Mouse (Mus musculus) frontal cortex, postnatal 14 days (tissue): ENCODE results near the gene Fcgr2b.

Experiments
- DNase-seq, 2 experiments: peaks; one replicate each; pipeline ENCODE4 v3.0.0; 2022; ENCODE audit warnings: low spot score in 2 of 2

The Fcgr2b gene

DNA sequence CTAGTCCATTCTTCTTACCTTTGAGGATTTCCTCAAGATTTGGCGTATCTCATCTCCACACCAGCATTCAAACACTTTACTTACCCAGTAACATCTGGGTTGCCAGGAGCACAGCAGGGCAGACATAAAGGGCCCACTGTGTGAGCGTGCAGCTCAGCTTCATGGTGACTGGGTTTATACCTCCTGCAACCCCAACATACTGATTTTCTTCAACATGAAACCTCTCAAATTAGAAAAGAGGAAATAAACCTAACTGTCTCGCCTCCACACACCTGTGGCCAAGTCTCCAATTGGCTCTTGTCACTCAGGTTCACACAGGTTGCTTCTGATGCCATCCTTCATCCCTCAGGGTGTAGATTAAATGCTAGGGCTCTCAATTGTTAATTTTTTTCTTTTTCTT is 49.0 kb downstream of the Fcgr2b start, which contains the start of gene Fcrla:
Gene Fcrla (minus strand): TSS at position 206 of the 400 bp plus-strand sequence.
- no peak for DNase-seq

DNA sequence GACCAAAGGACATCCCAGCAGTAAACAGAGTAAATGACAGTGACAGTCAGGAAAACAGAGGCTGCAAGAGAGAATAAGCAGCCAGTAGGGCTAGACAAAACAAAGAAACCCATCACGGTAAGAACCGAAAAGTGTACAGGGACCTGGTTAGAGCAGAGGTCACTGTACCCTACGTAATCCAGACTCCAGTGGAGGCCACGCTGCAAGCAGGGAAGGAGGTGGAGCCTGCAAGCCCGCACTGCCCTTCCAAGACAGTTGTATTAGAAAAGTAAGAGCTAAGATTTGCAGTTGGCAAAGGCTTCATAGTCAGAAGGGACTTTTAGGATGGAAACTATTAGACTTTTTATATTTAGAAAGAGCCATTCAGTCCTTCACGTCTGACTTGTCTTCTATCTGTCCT is 49.4 kb downstream of the Fcgr2b start:
- DNase-seq, result no peak

- no peak for DNase-seq
Measured at GRCm38 (mm10) chr1:170924485-170924884, 51.9 kb downstream of the Fcgr2b start.

GRCm38 (mm10) chr1:170919308-170919707 is 57.0 kb downstream of the Fcgr2b start:
- DNase-seq, result no peak

DNA sequence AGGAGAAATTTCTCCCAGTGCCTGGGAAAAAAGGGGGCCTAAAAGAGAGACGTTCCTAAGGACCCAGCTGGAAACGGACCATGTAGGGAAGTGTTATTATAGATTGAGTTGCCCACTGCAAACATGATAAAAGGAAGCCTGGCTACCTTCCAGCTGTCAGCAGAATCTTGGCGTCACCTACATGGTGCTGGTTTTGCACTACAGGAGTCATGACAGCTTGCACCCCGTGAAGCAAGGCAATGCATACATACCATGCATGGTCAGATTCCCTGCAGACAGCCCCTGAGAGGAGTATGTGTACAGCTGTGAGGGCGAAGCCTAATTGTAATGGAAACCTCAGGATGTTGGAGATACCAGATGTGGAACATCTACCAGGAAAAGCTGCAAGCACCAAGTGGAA is 60.7 kb downstream of the Fcgr2b start:
- no peak for DNase-seq

DNA sequence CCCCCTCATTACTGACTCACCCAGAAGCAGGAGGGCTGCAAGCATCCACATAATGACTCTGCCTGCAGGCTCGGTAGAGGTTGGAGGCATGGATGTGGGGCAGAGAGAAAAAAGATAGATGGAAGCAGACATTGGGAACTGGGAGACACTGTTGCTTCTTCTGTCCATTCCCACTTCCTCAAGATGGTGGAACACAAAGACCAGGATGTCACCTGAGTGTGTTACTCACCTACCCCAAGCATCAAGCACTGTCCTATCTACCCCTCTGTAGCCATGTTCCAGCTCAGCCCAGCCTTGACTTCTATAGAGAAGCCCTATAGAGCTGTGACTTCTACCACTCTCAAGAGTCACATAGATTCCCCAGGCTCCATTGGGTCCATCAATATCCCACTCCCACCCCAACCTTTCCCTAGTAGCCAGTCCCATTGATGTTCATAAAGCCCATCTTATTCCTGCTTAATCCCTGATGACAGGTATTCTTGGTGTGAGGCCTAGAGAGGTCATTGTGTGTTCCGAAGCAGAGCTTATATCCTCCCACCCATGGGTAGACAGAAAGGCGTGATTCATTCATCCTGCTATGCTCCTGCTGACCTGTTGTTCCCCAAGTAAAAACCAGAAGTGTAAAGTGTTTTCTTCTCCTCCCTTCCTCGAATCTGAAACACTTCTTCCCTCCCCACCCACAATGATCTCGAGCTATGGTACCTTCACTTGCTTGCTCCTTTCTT is 63.3 kb downstream of the Fcgr2b start, which contains the start of gene Fcrlb:
Gene Fcrlb (minus strand): TSS at position 51 of the 725 bp plus-strand sequence.
- DNase-seq, result no peak

- DNase-seq, result no peak
Measured at GRCm38 (mm10) chr1:170911907-170912660, 64.3 kb downstream of the Fcgr2b start.
